10 mouse cellular contexts compared by ENCODE assay signal in genomic region chr7:105425424-105426043, GRCm38 (mm10). TPM values are rescaled to one million over a fixed set of nuclear protein-coding genes. Genes with fewer than 3 reads are reported as not detected.
DNase-seq lines count a peak whose midpoint lies in the region; ATAC-seq and TF ChIP-seq lines count a peak whose summit lies in the region.
"Had no signal": no experiment of that assay in that cellular context is flagged by ENCODE, and none has a peak within 500 bp of the region (broad histone marks: within the 10 kb centered on the region; RNA-seq: fewer than 3 reads in every experiment).

Gene Cckbr, plus strand, starts transcription at chr7:105425731.

- H3K36me3 ChIP-seq in heart, postnatal 0 days (replicated peaks; ENCODE audit: control insufficient read depth, insufficient read depth, low read length), result no peaks in the 10 kb centered on the region
- H3K36me3 ChIP-seq in hindbrain, embryonic 10.5 days, result no peaks in the 10 kb centered on the region
- no peaks in the 10 kb centered on the region for H3K36me3 ChIP-seq in midbrain, embryonic 10.5 days
- H3K36me3 ChIP-seq: liver, embryonic 15.5 days had no signal

- H3K4me3 ChIP-seq in heart, postnatal 0 days (ENCODE audit: low read depth, low read length), result peak within 1 kb of the TSS; percentile 46
- peak within 1 kb of the TSS; percentile 61 for H3K4me3 ChIP-seq in hindbrain, embryonic 10.5 days
- H3K4me3 ChIP-seq in midbrain, embryonic 10.5 days, result peak within 1 kb of the TSS; percentile 64
- H3K4me3 ChIP-seq: liver, embryonic 15.5 days had no signal

- 2% methylated on average over 30 of the region's 31 CpGs for WGBS in heart, postnatal 0 days
- 2% methylated on average over 31 of the region's 31 CpGs for WGBS in hindbrain, embryonic 10.5 days
- 2% methylated on average over 31 of the region's 31 CpGs for WGBS in midbrain, embryonic 10.5 days

- H3K27ac ChIP-seq in heart, postnatal 0 days (ENCODE audit: low read depth), result no peak within 1 kb of the TSS
- H3K27ac ChIP-seq in hindbrain, embryonic 10.5 days, result peak within 1 kb of the TSS; percentile 74
- peak within 1 kb of the TSS; percentile 63 for H3K27ac ChIP-seq in midbrain, embryonic 10.5 days (replicated peaks)
- H3K27ac ChIP-seq: liver, embryonic 15.5 days had no signal

- H3K9ac ChIP-seq in heart, postnatal 0 days (replicated peaks; ENCODE audit: low read depth, low read length), result no peak within 1 kb of the TSS
- H3K9ac ChIP-seq: liver, embryonic 15.5 days had no signal

- no peak for ATAC-seq in heart, postnatal 0 days (ENCODE audit: insufficient read depth, low read depth)
- ATAC-seq: Patski had no signal

- no peaks in the 10 kb centered on the region for H3K9me3 ChIP-seq in heart, postnatal 0 days (replicated peaks; ENCODE audit: control insufficient read depth, low read length)
- no peaks in the 10 kb centered on the region for H3K9me3 ChIP-seq in hindbrain, embryonic 10.5 days
- H3K9me3 ChIP-seq in midbrain, embryonic 10.5 days (replicated peaks), result no peaks in the 10 kb centered on the region
- H3K9me3 ChIP-seq: liver, embryonic 15.5 days had no signal

- TF ChIP-seq POLR2A in brain, embryonic 14.5 days (IDR thresholded peaks at IDR 0.05; ENCODE audit: borderline replicate concordance, extremely low read depth, insufficient read depth, insufficient read length, poor library complexity, severe bottlenecking), result no peak

- peak within 1 kb of the TSS; percentile 63 for H3K4me2 ChIP-seq in heart, postnatal 0 days (ENCODE audit: low read depth, low read length)
- H3K4me2 ChIP-seq: liver, embryonic 15.5 days had no signal

- no peak for TF ChIP-seq CTCF in heart, postnatal 0 days (IDR thresholded peaks at IDR 0.05; ENCODE audit: low read depth)
- TF ChIP-seq CTCF in brain, embryonic 14.5 days (IDR thresholded peaks at IDR 0.05; ENCODE audit: borderline replicate concordance, extremely low read depth, insufficient read depth, insufficient read length), result no peak

- TF ChIP-seq EP300 in heart, postnatal 0 days (IDR thresholded peaks at IDR 0.05; ENCODE audit: low read depth), result no peak

- peaks cover 39% of the 10 kb centered on the region for H3K27me3 ChIP-seq in heart, postnatal 0 days (ENCODE audit: control insufficient read depth, insufficient read depth, low read length)
- H3K27me3 ChIP-seq in hindbrain, embryonic 10.5 days (ENCODE audit: insufficient read depth, poor library complexity, severe bottlenecking), result peaks cover 51% of the 10 kb centered on the region
- peaks cover 53% of the 10 kb centered on the region for H3K27me3 ChIP-seq in midbrain, embryonic 10.5 days (ENCODE audit: low read depth, poor library complexity, severe bottlenecking)

- peaks cover 6% of the 10 kb centered on the region; the same call in 1 of the 2 replicates for H3K4me1 ChIP-seq in heart, postnatal 0 days (ENCODE audit: control insufficient read depth, insufficient read depth)
- peaks cover 14% of the 10 kb centered on the region; the same call in 1 of the 2 replicates for H3K4me1 ChIP-seq in hindbrain, embryonic 10.5 days (replicated peaks)
- H3K4me1 ChIP-seq in midbrain, embryonic 10.5 days, result peaks cover 13% of the 10 kb centered on the region
- H3K4me1 ChIP-seq: liver, embryonic 15.5 days had no signal

- DNase-seq in heart, postnatal 0 days (ENCODE audit: low spot score), result no peak
- DNase-seq in heart, adult 9 months (ENCODE audit: low spot score in 2 of 2), result no peak
- DNase-seq in brain, embryonic 14.5 days (ENCODE audit: low read depth), result peak; percentile 49
- DNase-seq in hindbrain, embryonic 10.5 days (ENCODE audit: low spot score), result peak; percentile 44
- DNase-seq in midbrain, embryonic 10.5 days (ENCODE audit: low spot score), result peak; percentile 44
- DNase-seq in yolk sac, embryonic 10.5 days (ENCODE audit: low spot score), result peak; percentile 8
- DNase-seq in thymus, postnatal 14 days, result no peak
- DNase-seq in thymus, postnatal 36 days, result no peak

RNA-seq across cellular contexts. Expression of gene Cckbr, which starts in this region (rescaled TPM):
- not detected in 2 replicates for total RNA-seq in heart, postnatal 0 days (2014; rRNA removed; ENCODE audit: low replicate concordance)
- not detected in 2 replicates for polyA plus RNA-seq in heart, postnatal 0 days (2015; fragmentation: Nextera tagmentation; extraction: Ambion mirVana)
- polyA plus RNA-seq in brain, embryonic 14.5 days (2012; rRNA removed), result 2.1 and 3.0 TPM in 2 replicates
- polyA plus RNA-seq in hindbrain, embryonic 10.5 days (2016; fragmentation: Nextera tagmentation; extraction: Ambion mirVana), result 0.49 and 0.60 TPM in 2 replicates
- 0.20 and 0.27 TPM in 2 replicates for polyA plus RNA-seq in midbrain, embryonic 10.5 days (2016; fragmentation: Nextera tagmentation; extraction: Ambion mirVana)
- polyA plus RNA-seq: liver, embryonic 15.5 days; Patski had no signal

Comparison
In these comparisons a context has a peak if more than half of its experiments do, and no peak if none do; other contexts are left out.
1. Peak in DNase-seq, H3K4me3 ChIP-seq and H3K27ac ChIP-seq in hindbrain, embryonic 10.5 days; RNA of the gene not detected or under 1 TPM.
2. Peak in DNase-seq, H3K4me3 ChIP-seq and H3K27ac ChIP-seq in midbrain, embryonic 10.5 days; RNA of the gene not detected or under 1 TPM.
3. DNase-seq: peak in brain, embryonic 14.5 days (single experiment) and yolk sac, embryonic 10.5 days (single experiment); none in heart, postnatal 0 days (single experiment), heart, adult 9 months (0 of 2), thymus, postnatal 14 days (single experiment) and thymus, postnatal 36 days (0 of 2).
4. Peak in every context shown above with its lines, with median percentiles within 50 percentile points of each other: H3K4me3 ChIP-seq.